Mouse (Mus musculus) T-cell, adult 2 months (primary cell): ENCODE measurements around the gene Sept6.

Experiments used
- DNase-seq: peaks from one replicate; pipeline ENCODE4 v3.0.0; 2022; ENCODE audit warnings: low spot score

Sept6 gene

GRCm38 (mm10) chrX:36991694-36992093, at the start of gene Sept6:
Gene Sept6, minus strand, starts transcription at chrX:36991794.
- no peak for DNase-seq

GRCm38 (mm10) chrX:37028378-37028777, 36.8 kb upstream of the Sept6 start:
- no peak for DNase-seq

- no peak for DNase-seq
These were observed 32.2 kb upstream of the Sept6 start for GRCm38 (mm10) chrX:37023652-37024309.

GRCm38 (mm10) chrX:37022690-37023089, 31.1 kb upstream of the Sept6 start:
- DNase-seq: peak; percentile 57

- DNase-seq: peak; percentile 2
These were observed 27.5 kb upstream of the Sept6 start for GRCm38 (mm10) chrX:37019045-37019444.

- no peak for DNase-seq
These were observed 26.6 kb upstream of the Sept6 start for GRCm38 (mm10) chrX:37018150-37018654.

GRCm38 (mm10) chrX:37013870-37014269, 22.3 kb upstream of the Sept6 start:
- DNase-seq: no peak

- DNase-seq: peak; percentile 13
These were observed 555 bp downstream of the Sept6 start for GRCm38 (mm10) chrX:36991039-36991438.

- peak; percentile 29 for DNase-seq
These were observed 1.7 kb downstream of the Sept6 start for GRCm38 (mm10) chrX:36989752-36990404.

- peak; percentile 88 for DNase-seq
These were observed 2.3 kb downstream of the Sept6 start for GRCm38 (mm10) chrX:36989234-36989751.

- DNase-seq: peak; percentile 21
These were observed 2.8 kb downstream of the Sept6 start for GRCm38 (mm10) chrX:36988754-36989153.

- peak; percentile 39 for DNase-seq
These were observed 3.7 kb downstream of the Sept6 start for GRCm38 (mm10) chrX:36987851-36988250.

- no peak for DNase-seq
These were observed 6.6 kb downstream of the Sept6 start for GRCm38 (mm10) chrX:36985041-36985440.

- DNase-seq: peak; percentile 46
These were observed 7.8 kb downstream of the Sept6 start for GRCm38 (mm10) chrX:36983654-36984311.

GRCm38 (mm10) chrX:36982892-36983653, 8.5 kb downstream of the Sept6 start:
- peak; percentile 18 for DNase-seq

- peak; percentile 86 for DNase-seq
These were observed 10.9 kb downstream of the Sept6 start for GRCm38 (mm10) chrX:36980563-36981187.

GRCm38 (mm10) chrX:36977863-36978262, 13.7 kb downstream of the Sept6 start:
- DNase-seq: no peak

GRCm38 (mm10) chrX:36976980-36977379, 14.6 kb downstream of the Sept6 start:
- DNase-seq: no peak

- no peak for DNase-seq
These were observed 15.3 kb downstream of the Sept6 start for GRCm38 (mm10) chrX:36976272-36976671.

GRCm38 (mm10) chrX:36974905-36975304, 16.7 kb downstream of the Sept6 start:
- DNase-seq: no peak

- no peak for DNase-seq
These were observed 18.6 kb downstream of the Sept6 start for GRCm38 (mm10) chrX:36972951-36973471.
